Mouse (Mus musculus) erythroblast, embryonic 14.5 days (primary cell): ENCODE results near the gene Kdm4b.

ENCODE experiments used
- GATA1 ChIP-seq: IDR thresholded peaks from 2 replicates; pipeline ENCODE4 v1.6.1; 2012; ENCODE audit warnings: low read length, inconsistent platforms, mixed read lengths
- TAL1 ChIP-seq: IDR thresholded peaks from 3 replicates; pipeline ENCODE4 v1.6.1; 2012; ENCODE audit warnings: low read length, inconsistent platforms, mixed read lengths

GRCm38 (mm10) chr17:56447716-56448115, 121.9 kb downstream of the Kdm4b start:
- TF ChIP-seq GATA1 (no peak), TAL1 (no peak)
